In the genomic region with DNA sequence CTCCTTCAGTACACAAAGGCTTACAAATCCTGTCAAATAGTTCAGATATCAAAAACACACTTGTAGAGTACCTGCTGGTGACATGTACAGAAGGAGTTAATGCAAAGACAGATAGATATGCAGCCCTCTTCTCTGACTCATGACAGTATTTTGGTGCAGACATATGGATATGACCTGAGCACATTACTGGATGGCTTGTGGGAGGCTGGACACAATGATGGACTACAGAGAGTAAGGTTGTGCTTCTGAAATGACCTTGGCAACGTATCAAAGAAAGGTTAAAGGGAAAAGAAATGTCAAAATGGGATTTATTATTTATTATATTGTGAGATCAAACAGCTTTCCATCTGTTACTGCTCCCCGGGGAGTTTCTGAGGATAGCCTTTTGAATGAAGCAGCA, we compare ENCODE assay signal across 25 mouse cellular contexts.
"Had no signal": no experiment of that assay in that cellular context is flagged by ENCODE, and none has a peak within 500 bp of the region (broad histone marks: within the 10 kb centered on the region; RNA-seq: fewer than 3 reads in every experiment).

No protein-coding gene starts in this region.

- H3K36me3 ChIP-seq: liver, embryonic 13.5 days; liver, embryonic 15.5 days; lung, embryonic 15.5 days; midbrain, embryonic 12.5 days; neural tube, embryonic 13.5 days; neural tube, embryonic 15.5 days; stomach, embryonic 15.5 days had no signal

- DNase-seq: liver, embryonic 13.5 days; liver, postnatal 0 days; lung, adult 2 months; lung, postnatal 14 days; lung, postnatal 36 days; midbrain, embryonic 14.5 days; retina, postnatal 1 day; right cerebral cortex, adult 18-20 months; right cerebral cortex, postnatal 25 days; right cerebral cortex, postnatal 4 days; spleen, adult 18-20 months; thymus, adult 18-20 months; thymus, postnatal 14 days; thymus, postnatal 36 days had no signal

- H3K9me3 ChIP-seq: liver, embryonic 13.5 days; liver, embryonic 15.5 days; lung, embryonic 15.5 days; megakaryocyte, embryonic 14.5 days; midbrain, embryonic 12.5 days; neural tube, embryonic 15.5 days; stomach, embryonic 15.5 days had no signal

- H3K27ac ChIP-seq: liver, embryonic 13.5 days; liver, embryonic 15.5 days; lung, embryonic 15.5 days; macrophage; midbrain, embryonic 12.5 days; neural tube, embryonic 13.5 days; neural tube, embryonic 15.5 days; stomach, embryonic 15.5 days had no signal

- H3K4me1 ChIP-seq: liver, embryonic 13.5 days; liver, embryonic 15.5 days; midbrain, embryonic 12.5 days; neural tube, embryonic 13.5 days; neural tube, embryonic 15.5 days; stomach, embryonic 15.5 days had no signal

- ATAC-seq: liver, postnatal 0 days; lung, postnatal 0 days; midbrain, embryonic 16.5 days had no signal

- H3K4me2 ChIP-seq: liver, embryonic 13.5 days; liver, embryonic 15.5 days; lung, embryonic 15.5 days; midbrain, embryonic 12.5 days; neural tube, embryonic 13.5 days; neural tube, embryonic 15.5 days; stomach, embryonic 15.5 days had no signal

- H3K9ac ChIP-seq: liver, embryonic 13.5 days; liver, embryonic 15.5 days; liver, postnatal 0 days; lung, embryonic 15.5 days; midbrain, embryonic 12.5 days; neural tube, embryonic 13.5 days; neural tube, embryonic 15.5 days; stomach, embryonic 15.5 days had no signal

- H3K27me3 ChIP-seq: liver, embryonic 13.5 days; liver, embryonic 15.5 days; lung, embryonic 15.5 days; megakaryocyte, embryonic 14.5 days; midbrain, embryonic 12.5 days; neural tube, embryonic 13.5 days; neural tube, embryonic 15.5 days; stomach, embryonic 15.5 days had no signal

- H3K4me3 ChIP-seq: liver, embryonic 13.5 days; liver, embryonic 15.5 days; lung, embryonic 15.5 days; megakaryocyte, embryonic 14.5 days; midbrain, embryonic 12.5 days; myocyte; neural tube, embryonic 13.5 days; neural tube, embryonic 15.5 days; stomach, embryonic 15.5 days had no signal
